Mouse (Mus musculus) embryonic facial prominence, embryonic 14.5 days (tissue): Measurements from ENCODE around the gene Rexo5. TPM values are rescaled to one million over a fixed set of nuclear protein-coding genes. Genes with fewer than 3 reads are reported as not detected.

Experiments
- ATAC-seq: fragments of 200-750 bp; cut with Nextera tagmentation; 2 replicates; pipeline ENCODE4 v1.8.0; 2017; ENCODE audit warnings: low read depth, moderate number of reproducible peaks, moderate TSS enrichment
- DNase-seq: peaks from one replicate; pipeline ENCODE4 v3.0.0-alpha.2; 2015; ENCODE audit warnings: low spot score
- H3K27ac ChIP-seq: fragments of 300-500 bp; sonication (generic); replicated peaks from 2 replicates; pipeline ENCODE4 v1.5.1; 2014; ENCODE audit warnings: low read depth, mild to moderate bottlenecking, low read length, moderate library complexity
- H3K27me3 ChIP-seq: fragments of 300-500 bp; sonication (generic); replicated peaks from 2 replicates; pipeline ENCODE4 v1.6.1; 2014; ENCODE audit warnings: low read length; ENCODE audit not compliant: control insufficient read depth, insufficient read depth
- H3K36me3 ChIP-seq: fragments of 300-500 bp; sonication (generic); 2 replicates; pipeline ENCODE4 v1.6.1; 2014; ENCODE audit warnings: low read length, mixed read lengths; ENCODE audit not compliant: control insufficient read depth, insufficient read depth
- H3K4me1 ChIP-seq: fragments of 300-500 bp; sonication (generic); 2 replicates; pipeline ENCODE4 v1.6.1; 2014; ENCODE audit warnings: antibody characterized with exemption, low read length; ENCODE audit not compliant: control insufficient read depth, insufficient read depth
- H3K4me2 ChIP-seq: fragments of 300-500 bp; sonication (generic); 2 replicates; pipeline ENCODE4 v1.6.1; 2014; ENCODE audit warnings: low read depth, mild to moderate bottlenecking, low read length, moderate library complexity, mixed read lengths
- H3K4me3 ChIP-seq: fragments of 300-500 bp; sonication (generic); 2 replicates; pipeline ENCODE4 v1.5.1; 2014; ENCODE audit warnings: low read depth, mild to moderate bottlenecking, low read length
- H3K9ac ChIP-seq: fragments of 300-500 bp; sonication (generic); 2 replicates; pipeline ENCODE4 v1.6.1; 2014; ENCODE audit warnings: low read depth, mild to moderate bottlenecking, low read length, moderate library complexity, mixed read lengths
- H3K9me3 ChIP-seq: fragments of 300-500 bp; sonication (generic); 2 replicates; pipeline ENCODE4 v1.6.1; 2016; ENCODE audit warnings: low read length; ENCODE audit not compliant: control insufficient read depth
- WGBS: fragments of 180-500 bp; shearing (Covaris S2); extraction: QIAGEN DNeasy Blood & Tissue Kit; methylation state at CpG from one replicate; pipeline ENCODE4 v1.1.7; 2014; 5-methylcytosine and 5-hydroxymethylcytosine counted together
- polyA plus RNA-seq: library from polyadenylated mRNA; unstranded; fragments of >200 nt; fragmentation: Nextera tagmentation; extraction: Ambion mirVana; gene quantifications from 2 replicates; pipeline ENCODE4 v1.2.1, GENCODE M21; 2014

Rexo5 gene
- polyA plus RNA-seq, 1 experiment from 2014 or later, result 17.8 TPM

DNA sequence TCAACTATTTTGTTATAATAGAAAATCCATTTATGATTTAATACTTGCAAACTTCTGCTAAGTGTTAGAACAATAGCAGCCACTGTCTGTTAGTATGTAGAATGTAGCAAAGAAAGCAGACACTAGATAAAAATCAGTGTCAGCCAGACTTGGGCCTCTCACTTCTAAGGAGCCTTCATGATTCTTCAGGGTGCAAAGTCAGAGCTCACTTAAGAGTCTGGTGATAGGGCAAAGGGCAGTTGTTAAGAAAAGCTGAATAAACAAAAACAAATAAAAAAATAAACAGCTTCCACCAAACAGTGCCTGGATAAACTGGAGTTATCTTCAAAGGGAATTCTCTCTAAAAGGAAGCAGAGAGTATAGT is 67.1 kb downstream of the Rexo5 start:
- Histone ChIP-seq H3K27me3 (no peaks in the 10 kb centered on the region), H3K9me3 (no peaks in the 10 kb centered on the region), H3K4me3 (no peak overlapping the region), H3K36me3 (peaks cover 32% of the 10 kb centered on the region), H3K4me2 (0 out of 2 replicates have a peak overlapping the region, but pooled peaks have one; percentile 11), H3K27ac (peak overlapping the region; percentile 88), H3K9ac (no peak overlapping the region), H3K4me1 (peaks cover 22% of the 10 kb centered on the region)
- no peak for DNase-seq
- no peak for ATAC-seq

DNA sequence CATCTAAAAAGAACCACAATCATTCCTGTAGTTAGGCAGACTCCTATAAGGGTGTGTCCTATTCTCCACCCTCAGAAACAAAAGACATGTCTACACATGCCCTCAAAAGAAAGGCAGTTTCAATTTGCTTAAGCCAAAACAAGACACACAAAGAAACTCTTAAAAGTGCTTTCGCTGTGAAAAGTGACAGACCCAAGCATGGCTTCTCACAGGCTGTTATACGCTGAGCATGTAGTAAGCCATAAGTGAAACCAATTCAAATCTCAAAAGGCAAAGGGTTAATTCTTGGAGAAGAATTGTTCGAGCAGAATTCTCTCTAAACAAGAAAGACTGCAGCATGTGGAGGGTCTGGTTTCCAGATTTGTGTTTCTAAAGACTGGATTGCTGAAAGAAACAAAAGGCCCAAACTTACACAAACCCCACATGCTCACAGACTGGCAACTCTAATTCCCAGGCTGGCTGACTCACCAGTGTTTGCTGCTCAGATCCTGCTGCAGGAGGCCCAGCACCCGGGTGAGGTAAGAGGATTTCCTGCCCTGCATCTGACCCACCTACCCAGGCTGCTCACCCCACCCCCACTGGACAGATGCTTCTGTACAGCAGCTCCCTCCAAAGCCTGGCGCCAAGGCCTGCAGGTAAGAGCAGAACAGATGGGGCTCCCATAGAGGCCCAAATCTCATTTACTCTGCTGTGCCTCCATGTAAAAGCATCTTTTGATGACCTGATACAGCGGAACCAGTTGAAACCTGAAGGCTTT is 67.7 kb downstream of the Rexo5 start:
- peak; percentile 91 for ATAC-seq
- peak overlapping the region; percentile 40; the same call in 1 of the 2 replicates for H3K9ac ChIP-seq
- H3K27me3 ChIP-seq, result no peaks in the 10 kb centered on the region
- peak; percentile 84 for DNase-seq
- peaks cover 29% of the 10 kb centered on the region for H3K36me3 ChIP-seq
- WGBS, result 26% methylated on average over 6 of the region's 6 CpGs
- no peak overlapping the region for H3K4me3 ChIP-seq
- peak overlapping the region; percentile 11 for H3K4me2 ChIP-seq
- H3K27ac ChIP-seq, result peak overlapping the region; percentile 88
- peaks cover 22% of the 10 kb centered on the region for H3K4me1 ChIP-seq
- H3K9me3 ChIP-seq, result no peaks in the 10 kb centered on the region

DNA sequence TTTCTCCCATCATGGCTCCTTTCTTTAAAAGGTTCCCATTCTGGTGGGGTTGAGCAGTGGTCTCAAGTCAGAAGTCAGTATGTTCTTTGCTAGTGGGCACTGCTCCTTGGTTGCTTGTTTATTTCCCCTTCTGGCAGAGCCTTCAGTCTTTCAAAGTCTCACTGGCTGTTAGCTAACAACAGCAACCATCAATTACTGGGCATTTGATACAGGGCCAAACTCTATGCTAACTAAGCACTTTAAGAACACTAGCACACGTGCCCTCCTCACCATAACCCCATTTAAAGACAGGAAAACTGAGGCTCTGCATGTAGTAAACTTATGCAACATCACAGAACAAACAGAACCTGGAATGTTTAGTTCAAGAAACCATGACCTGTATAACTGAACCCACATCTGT is 68.4 kb downstream of the Rexo5 start:
- no peak for ATAC-seq
- no peaks in the 10 kb centered on the region for H3K9me3 ChIP-seq
- peaks cover 25% of the 10 kb centered on the region for H3K36me3 ChIP-seq
- H3K4me1 ChIP-seq, result peaks cover 22% of the 10 kb centered on the region
- 0 out of 2 replicates have a peak overlapping the region, but pooled peaks have one; percentile 11 for H3K4me2 ChIP-seq
- DNase-seq, result peak; percentile 22
- H3K9ac ChIP-seq, result 0 out of 2 replicates have a peak overlapping the region, but pooled peaks have one; percentile 40
- no peaks in the 10 kb centered on the region for H3K27me3 ChIP-seq
- H3K27ac ChIP-seq, result peak overlapping the region; percentile 88
- WGBS, result 40% methylated on average over 1 of the region's 1 CpGs
- H3K4me3 ChIP-seq, result no peak overlapping the region

DNA sequence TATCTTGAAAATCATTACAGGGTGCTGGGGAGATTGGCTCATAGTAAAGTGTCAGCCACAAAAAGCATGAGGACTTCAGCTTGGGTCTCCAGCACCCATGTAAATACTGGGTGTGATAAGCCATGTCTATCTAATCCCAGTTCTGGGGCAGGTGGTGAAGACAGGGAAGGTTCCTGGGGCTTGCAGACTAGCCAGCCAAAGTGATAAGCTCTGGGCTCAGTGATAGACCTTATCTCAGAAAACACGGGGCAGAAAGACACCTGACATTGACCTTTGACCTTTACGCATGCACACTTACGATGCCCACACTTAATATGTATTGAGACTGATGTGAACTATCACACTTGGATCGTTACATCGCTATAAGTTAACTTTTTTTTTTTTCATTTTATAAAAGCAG is 70.7 kb downstream of the Rexo5 start:
- H3K4me3 ChIP-seq, result no peak overlapping the region
- no peak for ATAC-seq
- no peak overlapping the region for H3K4me2 ChIP-seq
- no peak for DNase-seq
- no peak overlapping the region for H3K27ac ChIP-seq
- H3K9ac ChIP-seq, result no peak overlapping the region
- H3K36me3 ChIP-seq, result 0 out of 2 replicates have a peak, but pooled peaks cover 10% of the 10 kb centered on the region
- H3K27me3 ChIP-seq, result no peaks in the 10 kb centered on the region
- H3K4me1 ChIP-seq, result peaks cover 22% of the 10 kb centered on the region
- no peaks in the 10 kb centered on the region for H3K9me3 ChIP-seq
- 90% methylated on average over 5 of the region's 5 CpGs for WGBS

DNA sequence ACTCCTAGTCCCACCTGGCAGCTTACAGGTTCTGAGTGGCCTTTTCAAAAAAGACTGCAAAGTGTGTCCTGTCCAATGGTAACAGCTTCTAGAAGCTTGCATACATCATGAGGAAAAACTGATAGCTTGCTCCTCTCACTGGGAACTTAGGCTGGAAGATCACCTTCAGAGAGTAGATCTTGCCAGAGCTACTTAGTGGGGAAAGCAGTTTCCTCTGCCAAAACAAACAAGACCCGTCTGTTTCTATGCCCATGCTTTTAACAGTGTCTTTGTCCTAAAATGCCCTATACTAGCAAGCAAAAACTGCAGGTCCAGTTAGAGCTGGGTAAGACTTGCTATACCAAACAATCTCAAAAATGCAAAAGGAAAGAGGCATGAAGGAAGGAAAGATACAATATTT is 72.3 kb downstream of the Rexo5 start:
- H3K4me2 ChIP-seq, result no peak overlapping the region
- no peaks in the 10 kb centered on the region for H3K9me3 ChIP-seq
- 0 out of 2 replicates have a peak, but pooled peaks cover 6% of the 10 kb centered on the region for H3K36me3 ChIP-seq
- peaks cover 13% of the 10 kb centered on the region for H3K4me1 ChIP-seq
- no peak overlapping the region for H3K4me3 ChIP-seq
- ATAC-seq (no peak), DNase-seq (no peak)
- no peak overlapping the region for H3K9ac ChIP-seq
- 54% methylated on average over 1 of the region's 1 CpGs for WGBS
- no peaks in the 10 kb centered on the region for H3K27me3 ChIP-seq
- no peak overlapping the region for H3K27ac ChIP-seq

DNA sequence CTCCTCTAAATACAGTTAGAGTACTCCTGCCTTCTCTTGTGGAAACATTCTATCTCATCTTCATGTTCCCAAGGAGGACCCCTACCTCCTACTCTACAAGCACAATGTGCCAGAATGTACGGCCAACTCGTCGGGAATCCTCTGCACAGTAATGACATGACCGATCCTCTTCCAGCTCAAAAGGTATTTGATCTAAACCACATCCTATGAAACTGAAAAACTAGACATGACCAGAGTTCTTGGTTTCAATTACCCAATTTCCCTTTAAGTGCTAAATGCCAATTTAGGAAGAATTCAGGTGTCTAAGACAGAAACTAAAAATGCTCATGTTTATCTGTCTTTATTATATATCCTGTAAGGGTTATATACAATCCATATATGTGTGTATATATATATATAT is 78.4 kb downstream of the Rexo5 start:
- Histone ChIP-seq H3K4me1 (no peaks in the 10 kb centered on the region), H3K27me3 (no peaks in the 10 kb centered on the region), H3K4me2 (no peak overlapping the region), H3K4me3 (no peak overlapping the region), H3K27ac (no peak overlapping the region), H3K9me3 (no peaks in the 10 kb centered on the region), H3K9ac (no peak overlapping the region), H3K36me3 (peaks cover 6% of the 10 kb centered on the region; the same call in 1 of the 2 replicates)
- ATAC-seq, result no peak
- DNase-seq, result no peak
- WGBS, result 75% methylated on average over 4 of the region's 4 CpGs

DNA sequence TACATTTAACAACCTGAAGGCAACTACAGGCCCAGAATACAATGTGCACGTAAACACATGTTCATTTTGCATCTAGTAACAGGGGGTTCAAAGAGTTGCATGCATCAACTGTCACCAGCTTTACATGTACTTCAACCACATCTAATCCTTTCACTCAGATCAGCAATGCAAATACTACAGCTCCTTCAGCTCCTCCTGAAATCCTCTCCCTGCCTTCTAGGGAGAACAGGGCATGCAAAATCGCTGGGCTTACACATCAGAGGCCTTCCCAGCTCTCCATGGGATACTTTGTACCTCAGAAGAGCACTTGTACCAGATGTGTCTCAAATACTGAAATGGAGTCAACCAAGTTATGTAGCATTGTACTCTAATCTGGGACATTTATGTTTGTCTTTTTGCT is 79.2 kb downstream of the Rexo5 start:
- WGBS, result 51% methylated on average over 2 of the region's 2 CpGs
- ATAC-seq (no peak), DNase-seq (no peak)
- Histone ChIP-seq H3K27ac (no peak overlapping the region), H3K4me2 (no peak overlapping the region), H3K4me3 (no peak overlapping the region), H3K9ac (no peak overlapping the region), H3K9me3 (no peaks in the 10 kb centered on the region), H3K4me1 (no peaks in the 10 kb centered on the region), H3K36me3 (peaks cover 11% of the 10 kb centered on the region; the same call in 1 of the 2 replicates), H3K27me3 (no peaks in the 10 kb centered on the region)

DNA sequence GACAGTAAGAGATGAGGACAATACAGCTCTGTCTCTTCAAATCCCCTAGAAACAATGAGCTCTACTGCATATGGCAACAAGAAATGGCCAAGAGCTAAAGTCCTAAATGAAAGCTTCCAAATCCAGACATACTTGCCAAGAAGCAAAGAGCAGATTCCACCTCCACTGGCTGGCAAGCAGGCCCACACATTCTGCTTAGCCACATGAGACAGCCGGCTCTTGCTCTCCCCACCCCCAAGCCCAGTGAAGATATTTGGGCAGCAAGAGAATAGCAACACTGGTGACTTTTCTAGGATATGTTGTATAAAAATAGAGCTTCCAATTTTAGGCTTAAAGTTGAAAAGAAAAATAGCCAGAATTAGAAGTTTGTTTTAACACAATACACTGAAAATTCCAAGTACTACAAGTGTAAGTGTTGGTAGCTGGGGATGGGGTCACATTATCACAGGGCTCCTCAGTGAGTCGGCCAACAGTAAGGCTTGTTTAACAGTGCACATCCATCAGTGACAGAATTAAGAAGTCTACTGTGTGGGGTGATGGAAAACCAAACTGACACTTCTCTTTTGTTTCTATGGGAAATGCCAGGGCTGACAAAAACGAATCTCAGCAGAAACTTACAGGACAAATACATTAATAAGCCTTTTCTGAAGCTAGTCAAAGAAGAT is 82.1 kb downstream of the Rexo5 start:
- no peak overlapping the region for H3K4me2 ChIP-seq
- DNase-seq (no peak), ATAC-seq (no peak)
- no peak overlapping the region for H3K9ac ChIP-seq
- peaks cover 12% of the 10 kb centered on the region; the same call in 1 of the 2 replicates for H3K36me3 ChIP-seq
- H3K4me3 ChIP-seq, result no peak overlapping the region
- H3K27me3 ChIP-seq, result no peaks in the 10 kb centered on the region
- no peaks in the 10 kb centered on the region for H3K4me1 ChIP-seq
- WGBS, result 50% methylated on average over 3 of the region's 3 CpGs
- H3K27ac ChIP-seq, result no peak overlapping the region
- H3K9me3 ChIP-seq, result no peaks in the 10 kb centered on the region
